Mouse (Mus musculus): ENCODE data around the gene Syt17.

- TF ChIP-seq USF1 (IDR thresholded peaks at IDR 0.05; ENCODE audit: low read depth) (no peak), POLR2A (IDR thresholded peaks at IDR 0.05; ENCODE audit: insufficient read length, low read depth) (no peak), MYOG (IDR thresholded peaks at IDR 0.05; ENCODE audit: control insufficient read depth in 1 of 3, insufficient read depth in 1 of 3, insufficient read length in 2 of 3, low read depth in 2 of 3) (no peak), CEBPB (IDR thresholded peaks at IDR 0.05; ENCODE audit: insufficient read depth, poor library complexity, severe bottlenecking) (no peak)
Observed at GRCm38 (mm10) chr7:118365251-118365650, 82.8 kb downstream of the Syt17 start.
